Mouse (Mus musculus) thymus, adult 2 months (tissue): ENCODE results near the gene Serpinh1. TPM values are rescaled to one million over a fixed set of nuclear protein-coding genes. Genes with fewer than 3 reads are reported as not detected.

Experiments
- DNase-seq: peaks from one replicate; pipeline ENCODE4 v3.0.0; 2021
- H3K27ac ChIP-seq: fragments of 200-500 bp; 2 replicates; pipeline ENCODE4 v1.5.1; 2012; ENCODE audit warnings: low read length, control low read depth; ENCODE audit not compliant: control insufficient read depth, insufficient read depth
- H3K27me3 ChIP-seq: fragments of 200-500 bp; 2 replicates; pipeline ENCODE4 v1.6.1; 2012; ENCODE audit warnings: mild to moderate bottlenecking, low read length, moderate library complexity, mixed read lengths; ENCODE audit not compliant: control insufficient read depth, insufficient read depth
- H3K36me3 ChIP-seq: fragments of 200-500 bp; 2 replicates; pipeline ENCODE4 v1.6.1; 2012; ENCODE audit warnings: mild to moderate bottlenecking, low read length, moderate library complexity; ENCODE audit not compliant: control insufficient read depth, insufficient read depth
- H3K4me1 ChIP-seq: fragments of 200-500 bp; replicated peaks from 2 replicates; pipeline ENCODE4 v1.6.1; 2012; ENCODE audit warnings: low read length; ENCODE audit not compliant: control insufficient read depth, insufficient read depth
- H3K4me3 ChIP-seq: fragments of 200-500 bp; 2 replicates; pipeline ENCODE4 v1.5.1; 2012; ENCODE audit warnings: mild to moderate bottlenecking, low read length, control low read depth, moderate library complexity; ENCODE audit not compliant: control insufficient read depth, insufficient read depth
- CTCF ChIP-seq: fragments of 200-500 bp; IDR thresholded peaks from 2 replicates; pipeline ENCODE4 v1.5.1; 2012; ENCODE audit warnings: mild to moderate bottlenecking, control low read depth, low read length, moderate library complexity, borderline replicate concordance; ENCODE audit not compliant: control insufficient read depth, poor library complexity, insufficient read depth; ENCODE audit errors: extremely low read depth
- POLR2A ChIP-seq: fragments of 200-500 bp; IDR thresholded peaks from 2 replicates; pipeline ENCODE4 v1.6.1; 2012; ENCODE audit warnings: mild to moderate bottlenecking, low read length, control low read depth, moderate library complexity; ENCODE audit not compliant: control insufficient read depth, poor library complexity, insufficient read depth; ENCODE audit errors: extremely low read depth
- WGBS: fragments of 180-500 bp; shearing (Covaris S2); methylation state at CpG from one replicate; pipeline ENCODE4 v1.1.7; 2018; 5-methylcytosine and 5-hydroxymethylcytosine counted together
- polyA plus RNA-seq: library from polyadenylated mRNA; depleted of rRNA; stranded (reverse); fragments of >200 nt; gene quantifications from 2 replicates; pipeline ENCODE4 v1.2.3, GENCODE M21; 2012

The Serpinh1 gene
- polyA plus RNA-seq, 1 experiment = 66.1 TPM

- WGBS = 68% methylated on average over 4 of the region's 4 CpGs
- no peak for TF ChIP-seq POLR2A
- no peak for TF ChIP-seq CTCF
- no peak overlapping the region for H3K27ac ChIP-seq
- H3K4me3 ChIP-seq = no peak overlapping the region
- H3K27me3 ChIP-seq = peaks cover 8% of the 10 kb centered on the region; the same call in 1 of the 2 replicates
- no peaks in the 10 kb centered on the region for H3K36me3 ChIP-seq
- peaks cover 19% of the 10 kb centered on the region for H3K4me1 ChIP-seq
- DNase-seq = no peak
Measured at GRCm38 (mm10) chr7:99384101-99384611, 31.1 kb upstream of the Serpinh1 start.

GRCm38 (mm10) chr7:99383246-99383645 lies 30.2 kb upstream of the Serpinh1 start:
- TF ChIP-seq POLR2A (no peak), CTCF (no peak)
- DNase-seq = no peak
- no peak overlapping the region for H3K27ac ChIP-seq
- H3K36me3 ChIP-seq = no peaks in the 10 kb centered on the region
- H3K27me3 ChIP-seq = peaks cover 8% of the 10 kb centered on the region; the same call in 1 of the 2 replicates
- peaks cover 19% of the 10 kb centered on the region for H3K4me1 ChIP-seq
- H3K4me3 ChIP-seq = no peak overlapping the region
- WGBS = 89% methylated on average over 5 of the region's 5 CpGs

- TF ChIP-seq POLR2A (no peak), CTCF (no peak)
- peak; percentile 33 for DNase-seq
- WGBS = 22% methylated on average over 30 of the region's 30 CpGs
Measured at GRCm38 (mm10) chr7:99382088-99383000, 29.3 kb upstream of the Serpinh1 start.

GRCm38 (mm10) chr7:99381214-99382087 lies 28.4 kb upstream of the Serpinh1 start, which contains the start of gene Gdpd5:
Gdpd5 (plus strand) TSS chr7:99381414.
- Histone ChIP-seq H3K4me1 (peaks cover 19% of the 10 kb centered on the region), H3K27ac (no peak within 1 kb of the TSS), H3K36me3 (no peaks in the 10 kb centered on the region), H3K27me3 (peaks cover 8% of the 10 kb centered on the region; the same call in 1 of the 2 replicates), H3K4me3 (peak within 1 kb of the TSS; percentile 59)
- peak; percentile 99 for DNase-seq
- WGBS = under 1% methylated on average over 73 of the region's 73 CpGs
- peak; percentile 57; the same call in 1 of the 2 replicates for TF ChIP-seq POLR2A
- TF ChIP-seq CTCF = no peak

More at GRCm38 (mm10) chr7:99382088-99383000, 29.3 kb upstream of the Serpinh1 start:
- peaks cover 19% of the 10 kb centered on the region for H3K4me1 ChIP-seq
- no peak overlapping the region for H3K27ac ChIP-seq
- peaks cover 8% of the 10 kb centered on the region; the same call in 1 of the 2 replicates for H3K27me3 ChIP-seq
- H3K36me3 ChIP-seq = no peaks in the 10 kb centered on the region
- peak overlapping the region; percentile 59 for H3K4me3 ChIP-seq

GRCm38 (mm10) chr7:99380491-99381213 lies 27.6 kb upstream of the Serpinh1 start:
- H3K4me1 ChIP-seq = peaks cover 19% of the 10 kb centered on the region
- peak overlapping the region; percentile 48 for H3K4me3 ChIP-seq
- WGBS = 3% methylated on average over 24 of the region's 24 CpGs
- peaks cover 8% of the 10 kb centered on the region; the same call in 1 of the 2 replicates for H3K27me3 ChIP-seq
- TF ChIP-seq CTCF = no peak; the same call in 1 of the 2 replicates
- no peaks in the 10 kb centered on the region for H3K36me3 ChIP-seq
- H3K27ac ChIP-seq = no peak overlapping the region
- DNase-seq = peak; percentile 51
